Mouse (Mus musculus) ES-Bruce4 (cell line): Measurements from ENCODE around the gene Zscan5b.

Experiments used
- CTCF ChIP-seq: IDR thresholded peaks from one replicate; pipeline ENCODE4 v1.8.1; 2011; ENCODE audit warnings: low read depth, low read length
- EP300 ChIP-seq: IDR thresholded peaks from 2 replicates; pipeline ENCODE4 v1.6.1; 2011; ENCODE audit warnings: low read depth, low read length; ENCODE audit not compliant: insufficient read depth

DNA sequence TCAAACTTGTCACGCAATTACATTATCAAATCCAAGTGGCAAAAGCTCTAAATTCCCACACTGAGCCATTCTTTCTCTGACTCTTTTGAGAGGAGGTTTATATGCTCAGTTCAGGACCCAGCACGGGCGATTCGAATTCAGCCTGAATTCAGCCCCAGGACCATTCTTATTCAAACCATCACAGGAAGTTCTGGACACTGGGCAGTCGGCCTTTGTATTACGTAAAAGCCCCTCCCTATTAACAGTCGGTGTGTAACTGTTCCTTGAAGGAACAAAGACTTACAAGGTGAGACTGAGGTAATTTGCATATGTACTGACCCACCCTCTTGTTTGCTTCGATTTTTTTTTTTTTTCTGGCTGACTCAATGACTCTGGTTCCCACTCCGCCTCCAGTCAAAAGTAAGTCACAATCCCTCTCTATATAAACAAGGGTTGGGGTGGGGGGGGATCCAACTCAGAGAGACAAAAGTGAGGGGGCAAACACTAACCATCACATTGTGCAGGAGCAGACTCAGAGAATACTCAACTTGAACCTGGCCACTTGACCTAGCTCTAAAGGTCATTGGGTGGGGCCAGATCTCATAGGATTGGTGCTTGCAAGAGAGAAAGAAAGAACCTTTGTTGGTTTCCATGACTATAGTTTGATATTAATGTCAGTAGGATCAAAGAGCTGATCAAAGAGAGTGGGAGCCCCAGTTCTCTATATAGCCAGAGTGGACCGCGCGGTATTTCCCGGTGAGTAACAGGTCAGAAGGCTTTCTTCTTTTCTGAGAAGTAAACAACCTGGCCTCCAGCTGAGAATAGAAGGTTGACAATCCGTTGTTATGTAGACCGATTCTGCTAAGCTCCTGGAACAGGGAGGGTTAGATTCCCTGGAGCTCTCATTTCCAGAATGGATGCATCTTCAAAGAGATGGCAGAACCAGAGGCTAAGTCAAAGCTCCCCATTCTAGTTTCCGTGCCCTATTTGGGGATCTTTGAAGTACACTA lies 36.4 kb downstream of the Zscan5b start:
- TF ChIP-seq CTCF = no peak
- peak; percentile 95 for TF ChIP-seq EP300
